Mouse (Mus musculus) monocyte, adult 5-6 weeks (primary cell): ENCODE data around the gene Olfr1417. TPM values are rescaled to one million over a fixed set of nuclear protein-coding genes. Genes with fewer than 3 reads are reported as not detected.
"Not testable (repeated sequence)": the region's sequence is repeated elsewhere in the genome, so short reads cannot be mapped to it uniquely, and the experiment has no call there.

Experiments used
- ATAC-seq: fragments of 153-309, 156-312 bp; replicated peaks from 2 replicates; pipeline ENCODE4 v1.8.0; 2017; ENCODE audit warnings: mild to moderate bottlenecking; ENCODE audit not compliant: low TSS enrichment, insufficient number of reproducible peaks, severe bottlenecking, poor library complexity, low FRiP score
- total RNA-seq: library from RNA; stranded (forward); fragments of 200-1000, 200-491, 200-594 nt; gene quantifications from 3 replicates; pipeline ENCODE4 v1.2.3, GENCODE M21; 2017

The Olfr1417 gene
- total RNA-seq, result 0.43 TPM in 1 of 3 replicates, not detected in the others

DNA sequence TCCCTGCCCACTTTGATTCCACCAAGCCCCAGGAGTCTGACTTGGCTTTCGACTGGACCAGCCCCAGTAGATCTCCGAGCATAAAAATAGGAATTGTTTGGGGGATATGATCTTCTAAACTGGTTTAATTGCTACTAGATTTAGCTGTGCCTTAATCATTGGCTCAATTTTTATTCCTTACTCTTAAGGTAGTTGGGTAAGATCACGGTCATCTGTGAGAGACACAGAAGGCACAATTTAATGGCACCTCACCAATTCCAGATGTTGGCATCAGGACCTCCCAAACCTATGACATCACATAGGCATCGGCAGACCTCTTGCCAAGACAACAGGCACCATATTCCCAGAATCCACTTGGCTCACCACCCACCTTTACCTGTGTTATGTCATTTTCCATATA lies at the start of gene Olfr1417:
Gene Olfr1417 (minus strand): TSS at position 101 of the 400 bp plus-strand sequence.
- no peak for ATAC-seq

DNA sequence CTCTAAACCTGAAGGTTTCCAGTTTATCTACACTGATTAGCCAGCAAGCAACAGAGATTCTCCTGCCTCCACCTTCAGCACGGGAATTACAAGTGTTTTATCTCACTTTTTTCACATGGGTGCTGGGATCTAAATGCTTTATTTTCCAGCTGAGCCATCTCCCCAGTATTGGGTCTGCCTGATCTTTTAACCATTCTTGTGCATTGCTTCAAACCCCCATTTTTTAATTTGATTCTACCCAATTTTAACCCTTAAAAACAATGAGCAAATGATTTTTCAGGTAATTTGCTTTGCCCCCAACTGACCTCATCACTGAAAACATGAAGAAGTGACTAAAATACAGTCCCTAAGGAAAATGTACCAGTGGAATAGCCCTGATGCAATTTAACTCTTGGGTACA lies 47.2 kb upstream of the Olfr1417 start, which contains the start of gene Olfr1420:
Gene Olfr1420 (plus strand): TSS at position 301 of the 400 bp plus-strand sequence.
- ATAC-seq, result no peak

DNA sequence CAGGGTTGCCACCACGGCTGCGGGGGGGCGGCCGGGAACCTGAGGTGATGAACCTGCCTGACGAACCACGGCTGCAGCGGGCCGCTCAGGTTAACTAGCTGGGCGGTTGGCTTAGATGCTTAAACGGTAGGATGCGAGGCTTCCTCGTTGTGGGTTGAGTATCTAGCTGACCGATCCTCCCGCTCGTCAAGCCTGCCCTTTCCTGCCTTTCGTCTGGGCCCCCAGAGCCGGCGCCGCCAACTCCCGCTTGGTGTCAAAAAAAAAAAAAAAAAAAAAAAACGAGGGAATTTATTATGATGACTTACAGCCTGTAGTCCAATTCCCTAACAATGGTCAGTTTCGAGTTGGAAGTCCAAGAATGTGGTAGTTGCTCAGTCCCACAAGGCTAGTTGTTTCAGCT lies 39.4 kb upstream of the Olfr1417 start:
- not testable (repeated sequence) for ATAC-seq

DNA sequence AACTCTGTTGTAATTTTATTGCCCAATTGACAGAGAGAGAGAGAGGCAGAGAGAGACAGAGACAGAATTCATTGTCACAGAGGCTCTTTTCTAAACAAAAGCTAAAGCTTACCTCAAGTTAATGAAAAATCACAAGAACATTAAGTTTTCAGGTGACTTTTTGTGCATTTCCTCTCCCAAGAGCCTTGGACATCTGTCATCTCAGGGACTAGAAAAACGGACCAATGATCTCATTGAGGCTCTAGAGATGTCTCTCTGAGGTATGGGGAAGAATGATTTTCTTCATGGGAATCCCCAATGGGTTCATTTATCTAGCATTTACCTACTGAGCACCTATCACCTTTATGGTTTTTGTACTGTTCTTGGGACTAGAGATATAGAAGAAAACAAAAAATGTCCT lies 36.0 kb upstream of the Olfr1417 start, which contains the start of gene Olfr1419:
Gene Olfr1419 (minus strand): TSS at position 101 of the 400 bp plus-strand sequence.
- ATAC-seq, result no peak

DNA sequence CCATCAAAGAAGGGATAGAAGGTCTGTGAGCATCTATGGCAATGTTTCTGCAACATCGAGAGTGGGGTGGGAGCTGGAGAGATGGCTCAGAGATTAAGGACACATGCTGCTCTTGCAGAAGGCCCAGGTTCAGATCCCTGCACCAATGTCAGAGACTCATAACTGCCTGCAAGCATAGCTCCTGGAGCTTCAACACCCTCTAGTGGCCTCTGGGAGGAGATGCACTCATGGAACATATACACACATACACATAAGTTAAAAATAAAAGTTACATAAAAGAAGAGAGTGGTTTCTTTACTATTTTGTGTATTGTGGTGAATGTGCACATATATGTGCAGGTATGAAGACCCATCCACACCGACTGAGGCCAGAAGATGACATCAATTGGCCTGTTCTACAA lies 28.8 kb upstream of the Olfr1417 start:
- ATAC-seq, result no peak

DNA sequence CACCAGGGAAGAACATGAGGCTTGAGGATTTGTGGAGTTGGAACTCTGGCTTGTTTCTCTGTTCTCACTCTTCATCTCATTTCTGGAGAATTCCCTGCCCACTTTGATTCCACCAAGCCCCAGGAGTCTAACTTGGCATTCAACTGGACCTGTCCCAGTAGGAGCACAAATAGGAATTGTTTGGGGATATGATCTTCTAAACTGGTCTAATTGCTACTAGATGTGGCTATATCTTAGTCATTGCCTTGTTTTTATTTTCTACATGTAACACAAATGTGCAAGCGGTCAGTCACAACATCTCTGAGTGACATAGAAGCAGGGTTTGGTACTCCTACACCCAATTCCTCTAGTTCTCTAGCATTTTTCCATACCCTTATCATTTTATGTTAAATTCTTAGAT lies 21.9 kb upstream of the Olfr1417 start, which contains the start of gene Olfr1418:
Gene Olfr1418 (minus strand): TSS at position 101 of the 400 bp plus-strand sequence.
- no peak for ATAC-seq

DNA sequence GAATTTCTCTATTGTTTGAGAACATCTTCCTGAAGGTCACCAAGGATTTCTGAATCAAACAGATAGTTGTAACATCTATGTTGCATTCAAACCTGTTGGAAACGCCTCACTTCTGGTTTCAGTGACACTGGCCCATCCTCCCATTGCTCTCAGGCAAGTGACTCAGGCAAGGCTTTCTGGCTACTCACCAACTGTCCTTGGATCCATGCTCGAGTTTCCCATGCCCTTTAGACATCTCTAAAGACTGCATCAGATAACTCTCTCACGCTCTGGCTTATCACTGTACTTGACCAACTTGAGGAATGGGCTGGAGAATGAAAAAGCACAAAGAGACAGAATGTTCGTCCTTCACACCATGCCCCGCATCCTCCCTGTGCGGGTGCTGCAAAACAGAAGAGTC lies 17.5 kb upstream of the Olfr1417 start:
- no peak for ATAC-seq

DNA sequence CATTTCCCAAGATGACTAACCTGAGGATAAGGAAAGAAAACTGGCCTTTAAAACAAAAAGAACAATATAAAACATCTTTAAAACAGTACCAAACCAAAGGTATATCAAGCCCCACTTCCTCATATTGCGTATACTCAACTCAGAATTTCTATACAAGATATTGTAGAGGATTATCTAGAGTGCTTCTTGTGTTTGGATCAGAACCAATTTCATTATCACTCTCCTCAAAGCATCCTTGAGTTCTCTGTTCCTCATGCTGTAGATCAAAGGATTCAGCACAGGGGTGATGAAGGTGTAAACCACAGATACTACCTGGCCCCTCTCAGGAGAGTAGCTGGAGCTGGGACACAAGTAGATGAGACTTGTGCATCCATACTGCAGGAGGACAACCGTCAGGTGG lies 15.8 kb upstream of the Olfr1417 start:
- no peak for ATAC-seq

DNA sequence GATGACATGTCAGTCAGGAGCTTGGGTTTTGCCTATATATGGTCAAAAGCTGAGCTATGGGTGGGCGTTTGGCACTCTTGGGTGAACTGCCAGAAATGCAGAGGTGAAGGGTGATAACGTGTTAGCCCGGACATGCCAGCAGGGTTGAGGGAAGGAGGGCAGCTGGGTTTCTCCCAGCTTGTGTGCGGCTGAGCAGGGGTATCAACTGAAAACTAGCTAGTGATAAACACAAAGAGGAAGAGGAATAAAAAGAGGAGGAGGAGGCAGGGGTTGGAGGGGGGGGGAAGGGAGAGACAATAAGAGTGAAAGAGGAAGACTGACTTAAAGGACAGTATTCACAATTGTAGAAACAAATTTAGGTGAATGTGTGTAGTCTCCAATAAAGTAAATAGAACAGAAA lies 13.6 kb upstream of the Olfr1417 start:
- no peak for ATAC-seq

DNA sequence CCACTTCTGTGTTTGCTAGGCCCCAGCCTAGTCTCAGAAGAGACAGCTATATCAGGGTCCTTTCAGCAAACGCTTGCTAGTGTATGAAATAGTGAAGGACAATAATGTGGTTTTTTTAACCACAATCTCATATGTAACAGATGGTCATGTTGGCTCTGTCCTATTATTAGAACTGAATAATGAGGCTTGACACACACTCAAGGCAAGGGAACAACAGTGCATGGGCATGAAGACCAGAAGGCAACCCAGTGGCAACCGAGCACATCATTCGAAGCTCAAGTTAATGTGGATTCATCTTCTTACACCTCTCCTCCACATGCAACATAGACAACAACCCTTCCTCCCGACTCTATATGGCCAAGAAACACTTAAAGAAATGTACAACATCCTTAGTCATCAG lies 7.3 kb upstream of the Olfr1417 start:
- no peak for ATAC-seq

DNA sequence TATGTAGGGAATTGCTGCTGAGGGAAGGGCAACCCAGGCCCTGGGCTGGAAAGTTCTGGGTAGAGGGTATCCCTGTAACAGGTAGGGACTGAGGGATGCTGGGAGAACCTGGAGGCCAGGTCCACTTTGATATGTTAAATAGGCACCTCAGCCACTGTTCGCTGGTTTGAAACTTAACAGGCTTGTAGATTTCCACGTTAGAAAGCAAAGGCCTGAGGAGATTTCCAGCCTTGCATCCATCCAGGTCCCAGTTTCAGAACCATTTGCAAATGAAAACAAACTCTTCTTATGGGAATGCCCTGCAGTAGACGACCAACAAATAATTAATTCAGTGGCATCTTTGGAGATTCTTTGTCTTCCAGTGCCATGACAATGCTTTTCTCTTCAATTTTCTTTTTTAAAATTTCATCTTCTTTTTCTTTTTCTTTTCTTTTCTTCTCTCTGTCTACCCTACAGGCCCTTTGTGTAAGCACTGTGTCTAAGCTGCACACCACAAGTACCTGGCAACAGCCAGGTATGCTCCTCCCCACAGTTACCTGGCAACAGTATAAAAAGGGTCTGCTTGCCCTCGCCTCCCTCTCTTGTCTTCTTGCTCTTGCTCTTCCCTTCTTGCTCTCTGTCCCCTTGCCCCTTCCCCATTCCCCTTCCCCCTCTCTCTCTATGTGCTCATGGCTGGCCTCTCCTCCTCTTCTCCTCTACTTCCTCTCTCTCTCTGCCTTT lies 15.5 kb downstream of the Olfr1417 start:
- ATAC-seq, result no peak

DNA sequence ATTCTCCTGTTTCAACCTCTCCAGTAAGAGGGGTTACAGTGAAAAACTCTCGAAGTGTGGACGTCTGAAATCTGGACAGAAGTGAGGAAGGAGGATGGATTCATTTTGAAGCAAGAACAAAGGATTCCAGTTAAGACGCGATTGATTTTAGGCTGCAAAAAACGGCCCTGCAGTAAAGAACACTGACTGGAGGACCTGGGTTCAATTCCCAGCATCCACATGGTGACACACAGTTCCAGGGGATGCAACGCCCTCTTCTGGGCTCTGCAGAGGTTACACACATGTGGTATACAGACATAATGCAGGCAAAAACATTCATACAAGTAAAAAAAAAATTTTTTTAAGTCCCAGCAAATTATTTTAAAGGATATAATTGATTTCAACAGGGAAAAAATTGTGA lies 18.8 kb downstream of the Olfr1417 start:
- ATAC-seq, result no peak

DNA sequence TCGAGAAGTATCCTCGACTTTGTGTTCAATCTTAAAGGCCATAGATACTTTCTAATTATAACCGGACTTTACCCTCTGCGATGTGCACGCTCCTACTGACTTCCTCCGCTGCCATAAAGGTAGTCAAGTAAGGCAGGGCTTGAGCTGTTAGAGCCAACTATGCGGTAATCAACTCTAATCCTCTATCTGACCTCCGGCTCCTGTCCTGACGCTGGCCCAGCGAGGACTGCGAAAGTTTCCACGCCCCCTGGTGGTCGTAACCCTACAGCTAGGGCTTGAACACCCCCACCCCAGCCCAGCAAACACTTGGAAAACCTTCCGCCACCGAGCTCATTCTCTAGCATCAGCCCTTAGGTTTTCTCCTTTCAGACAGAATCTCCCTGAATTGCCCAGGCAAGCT lies 19.2 kb downstream of the Olfr1417 start:
- peak; percentile 69 for ATAC-seq

DNA sequence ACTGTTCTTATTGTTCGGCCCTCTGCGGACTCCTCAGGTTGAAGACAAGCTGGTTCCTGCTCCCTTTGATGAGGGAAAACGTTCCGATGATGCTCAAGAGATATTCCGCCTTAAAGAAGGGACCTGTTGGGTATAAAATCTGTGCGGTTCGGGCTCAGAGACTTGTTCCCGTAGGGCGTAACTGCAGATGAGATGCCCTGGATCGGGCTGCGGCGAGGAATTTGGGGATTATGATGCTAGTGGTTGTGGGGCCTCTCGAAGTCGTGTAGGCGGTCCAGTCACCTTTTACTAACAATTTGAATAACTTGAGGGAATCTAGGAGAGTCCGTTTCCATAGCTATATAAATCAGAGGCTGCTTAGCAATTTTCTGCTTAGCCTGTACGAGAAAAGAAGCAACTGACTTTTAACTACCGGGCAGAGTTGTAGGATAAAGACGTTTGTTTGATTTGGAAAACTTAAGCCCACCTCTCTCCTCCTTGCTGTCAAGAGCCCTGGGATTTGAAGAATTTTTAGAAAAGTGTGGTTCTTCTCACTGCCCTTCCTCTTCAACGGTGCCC lies 19.8 kb downstream of the Olfr1417 start, which contains the start of gene Stx3:
Gene Stx3 (minus strand): TSS at position 261 of the 558 bp plus-strand sequence.
- ATAC-seq, result no peak

DNA sequence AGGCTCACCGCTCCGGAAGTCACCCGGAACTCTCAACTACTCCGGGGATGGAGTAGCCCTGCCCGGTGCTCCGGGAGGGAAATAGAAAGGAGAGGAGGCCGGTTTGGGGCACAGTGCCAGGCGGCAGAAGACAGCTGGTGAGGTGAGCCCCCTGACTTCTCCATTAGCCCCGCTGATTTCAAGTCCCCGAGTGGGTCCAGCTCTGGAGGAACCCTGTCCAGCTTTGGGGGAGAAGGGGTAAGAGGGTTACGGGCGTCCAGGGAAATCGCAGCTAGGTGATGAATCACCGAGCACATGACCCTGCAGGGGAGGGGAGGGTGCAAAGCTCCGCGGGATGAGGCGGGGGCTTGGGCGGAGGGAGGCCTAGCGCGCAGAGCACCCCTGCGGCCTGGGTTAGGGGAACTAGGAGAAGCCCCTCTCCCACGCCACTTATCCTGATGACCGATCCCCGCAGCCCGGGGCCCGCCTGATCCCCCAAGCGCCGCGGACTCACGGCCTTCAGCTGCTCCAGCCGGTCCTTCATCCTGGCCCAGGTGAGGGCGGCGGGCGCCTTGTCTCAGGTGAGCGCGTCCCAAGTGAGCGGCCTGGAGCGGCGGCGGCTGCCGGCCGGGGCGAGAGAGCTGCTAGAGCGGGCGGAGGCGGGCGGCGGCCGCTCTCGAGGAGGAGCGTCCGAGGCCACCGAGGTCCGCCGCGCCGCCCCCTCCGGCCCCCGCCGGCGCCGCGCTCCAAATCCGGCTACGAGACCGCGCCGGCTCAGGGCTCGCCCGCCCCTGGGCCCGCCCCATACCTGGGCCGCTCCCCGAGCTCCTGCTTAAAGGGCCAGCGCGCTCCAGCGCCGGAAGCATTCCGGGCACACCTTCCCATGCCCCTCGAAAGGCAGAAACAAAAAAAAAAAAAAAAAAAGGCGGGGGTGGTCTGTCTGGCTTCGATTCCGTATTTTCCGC lies 20.5 kb downstream of the Olfr1417 start:
- 0 out of 2 replicates have a peak, but pooled peaks have one; percentile 14 for ATAC-seq

DNA sequence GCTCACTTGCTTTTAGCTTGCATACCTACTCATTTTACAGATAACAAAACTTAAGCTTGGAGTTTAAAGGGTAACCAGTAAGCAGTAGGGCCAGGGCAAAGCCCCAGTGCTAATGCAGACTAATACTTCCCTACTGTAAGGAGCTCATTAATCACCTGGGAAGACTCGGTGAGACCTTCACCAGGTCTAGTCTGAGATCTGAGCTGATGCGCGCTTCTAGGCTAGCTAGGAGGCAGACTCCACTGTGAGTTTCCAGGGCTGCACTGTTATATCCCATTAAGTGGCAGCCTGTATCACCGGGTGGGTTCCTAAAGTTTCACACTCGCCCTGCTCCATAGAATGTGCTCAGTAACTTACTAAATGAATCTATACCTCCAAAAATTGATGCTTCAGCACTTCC lies 21.4 kb downstream of the Olfr1417 start:
- no peak for ATAC-seq

DNA sequence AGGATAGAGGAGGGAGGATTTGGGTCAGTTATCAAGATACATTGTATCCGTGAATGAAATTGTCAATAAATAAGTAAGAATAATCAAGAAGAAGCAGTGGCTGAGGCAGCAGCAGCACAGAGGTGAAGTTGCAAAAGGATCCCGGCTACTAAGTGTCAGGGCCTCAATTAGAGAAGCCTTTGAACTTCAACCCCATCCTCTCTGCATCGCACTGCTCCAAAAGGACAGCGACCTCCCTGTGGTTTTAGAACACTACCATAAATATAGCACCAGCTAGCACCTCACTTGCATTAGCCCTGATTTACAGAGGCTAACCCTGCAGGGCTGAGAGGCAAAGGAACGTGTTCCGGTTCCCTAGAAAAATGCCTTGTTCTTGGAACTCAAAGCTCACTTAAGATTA lies 22.3 kb downstream of the Olfr1417 start:
- no peak for ATAC-seq

DNA sequence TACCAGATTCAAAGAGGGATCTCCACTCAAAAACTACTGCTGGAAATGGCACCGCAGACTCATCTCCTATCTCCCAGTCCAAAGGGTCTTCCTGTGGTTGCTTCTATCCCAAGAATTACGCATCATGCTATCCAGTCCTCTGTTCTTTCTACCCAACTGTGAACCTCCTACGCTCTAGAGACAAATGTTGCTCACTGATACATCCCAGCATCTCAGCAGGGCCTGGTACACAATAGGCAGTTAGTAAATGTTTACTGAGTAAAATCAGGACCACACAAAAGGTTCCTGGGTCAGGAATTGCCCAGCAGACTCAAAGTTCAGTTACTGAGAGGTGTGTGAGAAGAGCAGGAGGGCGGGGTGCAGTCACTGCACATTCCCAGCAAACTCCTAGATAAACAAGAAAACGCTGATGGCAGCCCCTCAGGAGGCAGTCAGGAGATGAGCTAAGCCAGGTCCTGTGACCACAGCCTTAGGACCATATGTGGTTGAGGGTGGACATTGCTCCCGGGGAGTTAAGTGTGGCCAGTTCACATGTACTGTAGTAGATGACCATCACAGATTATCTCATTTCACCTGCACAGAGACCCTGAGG lies 24.2 kb downstream of the Olfr1417 start:
- no peak for ATAC-seq

DNA sequence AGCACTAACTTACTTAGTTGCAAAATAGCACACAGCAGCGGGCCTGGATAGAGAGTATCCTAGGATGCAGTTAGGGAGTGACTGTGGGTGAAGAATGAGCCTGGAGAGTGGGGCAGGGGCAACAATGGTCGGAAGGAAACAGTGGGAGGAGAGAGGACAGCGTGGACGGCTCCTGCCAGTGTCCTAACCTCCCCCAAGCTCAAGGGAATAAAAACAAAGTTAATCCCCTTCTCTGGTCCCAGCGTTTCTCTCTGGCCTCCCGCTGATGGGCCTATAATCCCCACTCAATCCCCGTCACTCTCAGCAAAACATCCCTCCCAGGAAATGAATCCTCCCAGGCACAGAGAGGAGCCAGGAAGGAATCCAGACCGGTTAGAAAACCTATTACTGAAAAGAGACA lies 25.4 kb downstream of the Olfr1417 start:
- ATAC-seq, result no peak
